Mouse (Mus musculus) right cerebral cortex, adult 18-20 months (tissue): Measurements from ENCODE around the gene Mecr.

Experiments used
- DNase-seq: peaks from one replicate; pipeline ENCODE4 v3.0.0; 2022; ENCODE audit warnings: mixed read lengths

Gene Mecr

DNA sequence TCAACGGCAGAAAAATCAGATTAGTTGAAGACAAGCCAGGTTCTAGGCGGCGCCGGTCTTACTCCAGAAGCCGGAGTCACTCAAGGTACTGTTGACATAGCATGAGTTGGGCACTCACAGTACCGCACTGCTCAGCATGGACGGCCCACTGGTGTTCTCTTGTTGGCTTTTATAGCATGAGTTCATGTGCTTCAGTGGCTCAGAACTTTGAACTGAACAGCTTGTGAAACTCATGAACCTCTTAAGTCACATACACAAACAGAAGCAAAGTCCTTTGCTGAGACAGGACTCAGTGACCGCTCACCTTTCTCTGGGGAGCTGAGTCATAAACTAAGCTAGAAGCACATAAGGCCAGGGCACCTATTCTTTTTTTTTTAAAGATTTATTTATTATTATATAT, 54.5 kb downstream of the Mecr start:
- DNase-seq = no peak

DNA sequence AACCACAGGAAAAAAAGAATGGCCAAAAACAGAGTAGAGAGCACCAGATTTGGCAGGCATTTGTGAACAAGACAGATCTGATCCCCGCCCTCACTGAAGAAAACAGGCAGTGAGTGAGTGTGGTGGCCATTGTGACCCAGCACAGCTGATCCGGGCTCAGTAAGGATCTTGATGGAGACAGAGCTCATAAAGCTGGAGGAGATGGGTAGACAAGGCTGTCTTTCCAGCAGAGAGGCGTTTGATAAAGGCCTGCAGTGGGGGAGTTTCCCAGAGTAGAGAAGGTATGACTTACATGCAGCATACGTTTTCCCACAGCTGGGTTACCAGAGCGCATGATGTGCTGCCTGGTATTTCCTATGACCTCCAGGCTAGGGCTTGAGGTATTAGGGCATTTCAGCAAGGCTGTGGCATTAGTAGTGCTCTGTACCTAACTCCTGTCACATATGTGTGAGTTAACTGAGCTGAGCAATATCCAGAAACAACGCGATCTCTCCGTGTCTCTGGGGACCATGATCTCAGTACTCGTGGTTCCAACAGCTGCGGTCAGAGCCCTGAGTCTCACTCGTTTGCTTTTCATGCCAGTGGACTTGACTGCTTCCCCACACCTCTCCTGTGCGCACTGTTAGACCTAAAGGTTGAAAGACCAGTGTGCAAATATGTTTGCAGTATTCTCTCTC, 55.4 kb downstream of the Mecr start:
- no peak for DNase-seq

DNA sequence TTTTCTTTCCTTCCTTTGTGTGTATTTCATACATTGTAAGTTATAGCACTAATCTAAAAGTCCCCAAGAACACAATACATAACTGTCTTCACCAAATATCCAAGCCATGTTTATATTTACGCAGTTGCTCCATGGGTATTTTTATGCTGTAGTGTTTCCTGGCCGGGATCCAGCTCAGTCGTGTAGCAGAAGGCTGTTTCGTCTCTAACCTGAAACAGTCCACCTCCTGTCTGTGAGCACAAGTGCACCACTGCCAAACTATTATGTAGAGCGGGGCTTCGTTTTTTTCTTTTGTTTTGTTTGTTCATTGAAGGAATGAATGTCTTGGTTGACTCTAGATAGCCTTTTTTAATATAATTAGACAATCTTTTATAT, 55.9 kb downstream of the Mecr start:
- no peak for DNase-seq

DNA sequence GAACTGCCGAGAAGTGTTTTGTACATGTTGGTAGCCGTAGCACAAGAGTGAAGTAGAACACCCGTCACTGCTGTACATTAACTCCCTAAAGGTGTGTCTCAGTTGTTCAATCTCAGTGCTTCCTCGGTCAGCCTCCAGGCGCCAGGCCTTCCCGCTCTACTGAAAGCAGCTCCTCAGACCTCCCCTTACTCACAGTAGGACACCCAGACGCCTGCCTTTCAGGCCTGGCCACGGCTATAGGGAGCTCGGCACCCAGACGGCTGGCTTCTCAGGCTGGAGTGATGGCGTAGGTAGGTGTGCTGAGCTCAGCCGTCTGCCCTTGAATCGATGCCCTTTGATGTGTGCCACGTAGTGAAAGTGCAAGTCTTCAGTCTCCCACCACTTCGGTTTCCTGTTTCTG, 57.8 kb downstream of the Mecr start:
- DNase-seq = no peak

DNA sequence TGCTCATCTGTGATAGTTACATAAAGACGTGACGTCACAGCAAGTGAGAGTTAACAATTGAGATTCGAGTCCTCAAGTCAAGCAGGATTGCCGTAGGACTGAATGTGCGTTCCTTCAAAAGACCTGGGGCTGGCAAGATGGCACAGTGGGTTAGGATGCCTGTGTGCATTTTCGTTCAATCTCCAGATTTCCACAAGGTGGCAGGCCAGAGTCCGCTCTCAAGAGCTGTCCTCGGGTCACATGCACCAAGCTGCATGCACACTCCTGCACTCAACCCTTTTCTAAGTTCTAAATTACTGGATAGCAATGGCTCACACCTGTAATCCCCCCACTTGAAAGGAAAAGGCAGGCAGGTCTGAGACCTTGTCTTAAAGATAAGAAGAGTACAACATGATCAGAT, 61.2 kb downstream of the Mecr start:
- no peak for DNase-seq

DNA sequence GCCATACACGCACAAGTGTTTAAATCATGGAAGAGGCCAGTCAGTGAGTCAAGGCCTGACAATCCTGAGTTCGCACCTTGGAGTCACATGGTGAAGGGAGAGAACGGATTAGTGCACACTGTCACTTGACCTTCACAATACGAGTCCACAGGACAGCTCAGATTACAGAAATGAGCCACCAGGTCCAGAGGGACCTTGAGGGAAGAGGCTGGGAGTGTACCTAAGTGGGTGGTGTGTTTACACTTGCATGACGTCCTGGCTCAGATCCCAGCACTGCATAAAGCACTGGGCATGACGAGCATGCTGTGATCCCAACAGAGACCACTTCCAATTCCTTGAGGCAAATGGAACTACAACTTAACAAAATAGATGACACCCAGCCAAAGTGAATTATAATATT, 63.2 kb downstream of the Mecr start:
- DNase-seq = no peak

DNA sequence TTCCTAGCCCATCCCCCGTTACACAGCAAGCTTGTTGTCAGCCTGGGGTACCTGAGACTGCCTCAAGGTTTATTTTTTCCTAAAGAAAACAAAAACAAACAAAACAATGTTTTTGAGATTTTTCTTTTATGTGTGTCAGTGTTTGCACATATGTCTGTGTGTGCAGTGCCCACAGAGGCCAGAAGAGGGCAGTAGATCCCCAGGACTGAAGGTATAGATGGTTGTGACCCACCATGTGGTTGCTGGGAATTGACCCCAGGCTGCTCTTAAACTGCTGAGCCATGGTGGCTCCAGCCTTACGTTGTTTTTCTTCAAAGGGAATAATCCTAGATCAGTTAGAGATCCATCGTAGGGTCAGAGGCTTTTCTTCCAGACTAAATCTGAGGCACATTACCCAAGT, 64.6 kb downstream of the Mecr start:
- DNase-seq = no peak

DNA sequence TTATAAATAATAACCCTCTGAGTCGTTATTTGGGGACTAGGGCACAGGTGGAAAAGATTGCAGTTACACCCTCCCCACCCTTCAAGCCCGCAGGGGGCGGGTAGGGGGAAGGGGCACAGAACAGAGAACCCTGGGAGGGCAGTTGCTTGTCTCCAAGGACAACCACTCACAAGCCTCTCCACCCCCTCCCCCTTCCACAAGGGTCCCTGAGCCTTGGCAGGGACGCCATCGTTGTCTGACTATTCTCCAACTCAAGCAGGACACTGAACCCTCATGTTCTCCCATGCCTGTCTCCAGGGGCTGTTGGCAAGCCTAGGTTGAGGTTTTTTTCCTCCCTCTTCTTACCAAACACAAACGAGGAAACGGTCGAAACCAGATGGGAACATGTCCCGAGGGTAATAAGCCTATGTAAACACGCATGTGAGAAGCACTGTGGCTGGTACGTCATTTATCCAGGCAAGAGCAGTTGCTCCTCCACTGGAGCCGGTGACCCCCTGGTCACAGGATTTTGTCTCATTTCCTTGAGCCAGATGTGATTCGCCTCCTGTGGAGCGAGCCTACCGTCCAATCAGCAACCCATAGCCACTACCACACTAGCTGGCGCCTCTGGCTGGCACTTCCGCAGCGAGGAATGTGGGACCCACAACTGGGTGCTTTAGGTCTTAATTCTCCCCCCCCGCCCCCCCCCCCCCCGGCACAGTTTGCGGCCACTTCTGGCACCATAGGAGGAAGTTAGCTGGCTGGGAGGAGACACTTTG, 67.1 kb downstream of the Mecr start:
- no peak for DNase-seq

DNA sequence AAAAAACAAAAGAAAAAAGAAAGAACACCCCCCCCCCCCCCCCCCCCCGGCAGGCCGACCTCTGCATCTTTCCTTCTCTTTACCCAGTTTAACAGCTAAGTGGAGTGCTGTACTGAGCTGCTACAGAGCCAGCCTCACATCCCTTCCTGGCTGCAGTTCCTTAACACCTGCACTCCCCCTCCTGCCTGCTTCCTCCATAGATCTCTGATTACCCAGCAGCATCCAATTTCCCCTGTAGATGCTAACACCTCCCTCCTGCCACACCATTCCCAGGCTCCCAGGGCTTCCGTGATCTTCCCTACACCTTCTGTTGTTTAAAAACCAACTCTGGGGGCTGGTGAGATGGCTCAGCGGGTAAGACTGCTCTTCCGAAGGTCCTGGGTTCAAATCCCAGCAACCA, 68.3 kb downstream of the Mecr start:
- DNase-seq = no peak

DNA sequence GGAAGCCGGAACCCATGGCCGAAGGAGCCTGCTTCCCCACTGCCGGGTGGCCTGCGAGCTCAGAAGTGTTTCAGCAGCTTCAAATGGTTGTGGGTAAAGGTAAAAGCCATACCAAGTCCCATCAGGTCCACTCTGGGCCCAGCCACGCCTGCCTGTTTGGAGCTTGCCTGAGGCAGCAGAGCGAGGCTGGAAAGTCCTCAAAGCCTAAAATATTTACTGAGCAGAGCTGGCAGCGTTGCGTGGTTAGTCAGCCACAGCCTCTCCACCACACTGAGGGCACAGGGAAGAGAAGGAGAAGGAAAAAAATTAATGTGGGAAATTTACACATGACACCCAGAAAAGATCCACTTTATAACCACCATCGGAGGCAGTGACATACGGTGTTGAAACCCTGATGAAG, 70.3 kb downstream of the Mecr start:
- no peak for DNase-seq

DNA sequence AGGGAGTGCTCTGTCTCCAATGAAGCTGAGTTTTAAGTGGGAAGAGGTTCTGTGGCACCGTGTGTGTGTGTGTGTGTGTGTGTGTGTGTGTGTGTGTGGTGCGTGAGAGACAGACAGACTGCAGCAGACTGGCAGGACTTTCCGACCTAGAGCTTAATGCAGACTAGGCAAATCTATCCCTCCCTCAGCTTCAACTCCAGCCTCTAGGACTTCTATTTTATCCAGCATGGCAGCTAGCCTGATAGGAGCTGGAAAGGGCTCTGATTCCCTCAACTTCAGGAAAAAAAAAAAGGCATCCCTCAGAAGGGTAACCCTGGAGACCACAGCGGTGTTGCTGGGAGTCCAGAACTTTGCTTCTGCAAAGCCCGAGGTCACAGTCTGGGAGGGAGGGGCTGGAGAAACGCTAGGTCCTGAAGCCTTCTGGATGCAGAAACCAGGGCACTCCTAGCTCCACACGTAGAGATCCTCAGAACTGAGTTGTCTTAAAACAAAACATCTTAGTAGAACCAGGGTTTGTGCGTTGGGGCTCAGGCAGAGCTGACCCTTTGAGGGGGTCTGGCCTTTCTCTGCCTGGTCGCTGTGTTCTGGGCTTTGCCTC, 70.9 kb downstream of the Mecr start:
- no peak for DNase-seq

DNA sequence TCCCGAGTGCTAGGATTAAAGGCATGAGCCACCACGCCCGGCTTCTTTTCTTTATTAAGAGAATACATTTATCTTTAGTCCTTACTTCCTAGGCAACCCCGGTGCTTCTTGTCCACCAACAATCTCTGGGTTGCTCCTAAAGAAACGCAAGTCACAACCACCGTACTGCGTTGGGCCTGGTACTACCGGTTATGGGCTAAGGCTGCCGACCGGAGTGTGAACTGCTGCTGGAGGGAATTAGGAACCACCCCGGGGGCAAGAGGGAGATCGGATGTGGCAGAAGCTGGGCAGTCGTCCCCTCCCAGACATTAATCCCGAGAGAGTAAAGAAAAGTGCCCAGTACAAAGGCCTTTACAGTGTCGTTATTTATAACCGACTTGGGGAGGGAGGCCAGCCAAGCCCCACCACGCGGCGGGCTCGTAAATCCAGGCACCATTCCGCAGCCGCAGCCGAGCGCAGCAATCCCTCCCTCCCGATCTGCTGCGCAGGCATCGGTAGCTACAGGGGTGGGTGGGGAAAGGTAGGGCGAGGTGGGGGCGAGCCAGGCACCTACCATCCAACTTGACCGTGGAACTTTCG, 71.7 kb downstream of the Mecr start:
- DNase-seq = no peak

DNA sequence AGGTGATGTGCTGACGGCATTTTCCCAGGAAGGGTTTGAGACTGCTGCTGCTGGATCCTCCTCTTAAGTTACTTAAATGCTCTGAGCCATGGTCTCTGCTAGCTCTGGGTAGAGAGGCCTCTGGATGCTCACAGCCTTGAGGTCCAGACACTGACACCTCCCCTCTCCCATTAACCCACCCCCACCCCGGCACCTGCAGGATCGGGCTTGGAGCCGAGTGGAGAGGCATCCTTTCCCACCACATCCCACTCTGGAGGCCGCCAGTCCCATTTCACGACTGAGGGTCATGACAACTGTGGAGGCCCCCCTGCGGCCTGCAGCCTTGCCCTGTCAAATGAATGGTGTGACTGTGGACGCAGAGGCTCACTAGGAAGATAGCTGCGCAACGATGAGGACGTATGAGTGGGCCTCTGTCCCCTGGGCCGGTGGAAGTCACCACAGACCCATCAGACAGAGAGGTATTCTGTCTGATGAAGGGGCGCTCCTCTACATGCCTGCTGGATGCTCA, 72.6 kb downstream of the Mecr start:
- no peak for DNase-seq

DNA sequence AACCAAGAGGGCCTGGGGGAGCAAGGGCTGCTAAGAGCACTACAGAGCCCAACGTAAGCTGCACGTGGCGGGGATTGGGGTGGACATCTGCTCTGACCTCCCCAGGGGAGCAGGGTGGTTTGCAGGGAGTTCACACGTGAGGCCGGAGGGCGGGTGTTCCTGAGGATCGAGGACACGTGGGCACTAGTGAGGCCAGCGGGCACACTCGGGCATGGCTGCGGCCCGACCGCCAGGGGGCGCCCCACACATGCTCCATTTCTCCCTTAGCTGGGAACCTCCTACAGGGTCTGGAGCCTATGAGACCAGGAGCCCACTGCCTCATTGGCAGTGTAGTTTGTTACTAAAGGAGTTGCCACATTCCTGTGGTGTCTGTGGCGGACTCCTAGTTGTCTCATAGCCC, 73.2 kb downstream of the Mecr start:
- DNase-seq = peak; percentile 75

DNA sequence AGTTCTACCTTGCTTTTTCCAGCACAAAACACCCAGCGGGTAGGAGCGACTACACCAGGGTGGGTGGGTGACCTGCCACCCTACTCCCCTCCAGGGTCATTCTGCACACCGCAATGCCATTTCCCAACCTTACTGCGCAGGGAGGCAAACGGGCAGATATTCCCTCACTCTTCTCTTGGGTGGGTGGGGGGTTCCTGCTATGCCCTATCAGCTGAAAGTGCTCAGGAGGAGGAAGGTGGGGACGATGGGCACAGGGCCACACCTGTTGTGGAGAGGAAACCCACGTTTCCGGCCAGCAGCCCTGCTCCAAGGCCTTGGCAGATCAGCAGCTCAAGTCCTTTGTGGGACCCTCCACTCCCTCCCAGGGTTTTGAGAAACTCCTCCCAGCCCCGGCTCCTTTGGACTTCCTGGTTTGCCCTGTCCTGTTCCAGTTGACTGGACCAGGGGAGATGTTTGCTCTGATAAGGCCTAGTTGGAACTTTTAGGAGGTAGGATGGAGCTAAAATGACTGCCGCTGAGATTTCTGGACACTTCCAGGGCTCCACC, 73.8 kb downstream of the Mecr start:
- DNase-seq = no peak
